Mouse (Mus musculus) hindbrain, embryonic 12.5 days (tissue): ENCODE data around the gene Gucy1a1. TPM values are rescaled to one million over a fixed set of nuclear protein-coding genes. Genes with fewer than 3 reads are reported as not detected.

Experiments
- microRNA-seq: library from miRNA; unstranded; fragments of <30 nt; microRNA quantifications from one replicate; pipeline ENCODE4, GENCODE M21; 2017
- polyA plus RNA-seq: library from polyadenylated mRNA; unstranded; fragments of >200 nt; fragmentation: Nextera tagmentation; extraction: Ambion mirVana; gene quantifications from 2 replicates; pipeline ENCODE4 v1.2.1, GENCODE M21; 2016

Gene Gucy1a1
- polyA plus RNA-seq, 1 experiment from 2014 or later: 7.3 TPM

Small RNA genes lying within 50 kb of the gene (microRNA-seq; reads per million reads assigned to microRNA genes)
- gene Mir7010: not detected

Other genes with a start within 250 kb of the Gucy1a1 start
- gene Ctso, start 213.2 kb downstream of the Gucy1a1 start, polyA plus RNA-seq: 10.6 and 11.0 TPM in 2 replicates
- gene Tdo2, start 169.6 kb downstream of the Gucy1a1 start, polyA plus RNA-seq: not detected in 2 replicates
- not detected in 2 replicates for gene Asic5, start 163.5 kb downstream of the Gucy1a1 start, polyA plus RNA-seq
- gene Gucy1b1, start 71.1 kb downstream of the Gucy1a1 start, polyA plus RNA-seq: 14.1 and 16.6 TPM in 2 replicates
- 16.7 and 20.5 TPM in 2 replicates for gene Map9, start 212.3 kb upstream of the Gucy1a1 start, polyA plus RNA-seq